Mouse (Mus musculus): ENCODE data around the gene Tctex1d2. TPM values are rescaled to one million over a fixed set of nuclear protein-coding genes. Genes with fewer than 3 reads are reported as not detected.

The Tctex1d2 gene
- 2.4 and 3.2 TPM in 2 replicates for polyA plus RNA-seq (2012; rRNA removed)

DNA sequence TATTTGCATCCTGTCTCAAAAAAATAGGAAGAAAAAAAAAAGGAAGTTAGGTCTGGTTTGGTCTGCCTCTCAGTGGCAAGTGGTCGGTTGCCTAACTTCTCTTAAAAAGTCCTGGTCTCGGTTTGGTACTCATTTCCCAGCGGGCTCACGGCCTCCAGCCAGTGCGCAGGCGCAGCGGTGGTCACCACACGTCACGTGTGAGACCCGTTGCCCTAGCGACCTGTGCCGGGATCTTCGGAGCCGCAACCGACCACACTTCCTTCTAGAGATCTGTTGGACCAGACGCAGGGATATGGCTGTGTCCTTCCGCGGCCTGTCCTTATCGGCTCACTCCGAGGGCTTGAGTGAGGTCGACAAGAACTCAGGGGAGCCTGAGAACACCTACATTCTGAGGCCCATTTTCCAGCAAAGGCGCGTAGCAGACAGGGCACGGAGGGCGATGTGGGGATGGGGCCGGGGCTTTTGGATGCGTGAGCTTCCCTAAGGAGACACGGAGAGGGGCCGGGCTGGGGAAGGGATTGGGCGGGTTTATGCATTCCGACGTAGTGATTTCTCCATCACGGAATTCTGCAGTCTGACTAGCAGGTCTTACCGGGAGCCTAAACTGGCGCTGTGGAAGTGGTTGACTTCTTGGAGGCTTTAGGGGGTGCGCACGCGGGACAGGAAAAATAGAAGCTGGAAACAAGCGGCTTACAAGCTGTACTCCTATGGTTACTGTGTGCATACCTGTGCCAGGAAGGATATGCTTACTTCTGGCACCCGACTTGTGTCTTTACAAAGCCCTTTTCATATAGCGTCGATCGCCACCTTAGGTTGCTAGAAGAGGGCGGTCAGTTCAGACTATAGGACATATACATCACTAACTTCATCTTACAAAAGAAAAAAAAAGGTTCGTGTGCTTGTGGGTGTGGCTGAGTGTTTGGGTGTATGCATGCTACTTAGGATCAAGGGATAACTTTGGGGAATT, at the start of gene Tctex1d2:
TSS of gene Tctex1d2 (plus strand) at position 186 of the 967 bp plus-strand sequence.
- DNase-seq (ENCODE audit: low read depth, low spot score), result peak; percentile 65
- WGBS, result 1% methylated on average over 45 of the region's 45 CpGs

DNA sequence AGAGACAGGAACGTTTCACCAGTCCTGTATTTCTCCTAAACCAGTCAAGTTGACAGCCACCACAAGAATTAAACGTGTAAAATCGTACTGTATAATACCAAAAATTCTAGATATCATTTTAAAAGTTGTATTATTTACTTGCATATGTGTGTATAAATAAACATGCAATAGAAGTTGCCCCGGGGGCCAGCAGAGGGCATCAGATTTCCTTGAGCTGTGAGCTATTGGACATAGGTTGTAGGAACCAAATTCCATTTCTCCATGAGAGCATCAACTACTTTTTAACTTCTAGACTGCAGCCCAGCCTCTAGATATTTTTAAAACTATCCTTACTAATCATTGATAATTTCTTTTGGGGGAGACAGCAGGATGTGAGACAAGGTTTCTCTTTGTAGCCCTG, 48.2 kb upstream of the Tctex1d2 start:
- 81% methylated on average over 4 of the region's 4 CpGs for WGBS
- no peak for DNase-seq (ENCODE audit: low read depth, low spot score)

GRCm38 (mm10) chr16:32379575-32379974, 39.9 kb upstream of the Tctex1d2 start:
- WGBS, result 99% methylated on average over 2 of the region's 2 CpGs
- DNase-seq (ENCODE audit: low read depth, low spot score), result no peak

- no peak for DNase-seq (ENCODE audit: low read depth, low spot score)
Observed at GRCm38 (mm10) chr16:32382901-32383300, 36.6 kb upstream of the Tctex1d2 start.

- no peak for DNase-seq (ENCODE audit: low read depth, low spot score)
- WGBS, result 72% methylated on average over 2 of the region's 2 CpGs
Observed at GRCm38 (mm10) chr16:32384885-32385284, 34.6 kb upstream of the Tctex1d2 start.

DNA sequence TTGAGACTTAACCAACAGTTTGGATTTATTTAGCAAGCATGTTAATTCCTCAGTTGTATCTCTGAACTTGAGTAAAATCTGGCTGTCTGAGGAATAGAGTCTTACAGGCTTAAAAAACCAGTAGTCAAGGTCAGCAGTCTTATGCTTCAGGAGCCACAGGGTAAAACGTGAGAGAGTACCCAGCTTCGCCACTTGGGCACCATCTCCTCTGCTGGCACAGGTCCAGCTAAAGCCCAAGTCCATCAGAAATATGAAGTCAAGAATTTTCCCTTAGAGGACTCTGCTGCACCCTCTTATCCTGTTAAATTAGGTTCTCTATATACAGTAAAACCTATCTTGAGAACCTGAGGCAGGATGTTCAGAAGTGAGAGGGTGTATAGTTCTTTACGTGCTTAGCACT, 32.7 kb upstream of the Tctex1d2 start:
- DNase-seq (ENCODE audit: low read depth, low spot score), result no peak
- WGBS, result 78% methylated on average over 3 of the region's 3 CpGs

GRCm38 (mm10) chr16:32389049-32389448, 30.5 kb upstream of the Tctex1d2 start:
- DNase-seq (ENCODE audit: low read depth, low spot score), result no peak

DNA sequence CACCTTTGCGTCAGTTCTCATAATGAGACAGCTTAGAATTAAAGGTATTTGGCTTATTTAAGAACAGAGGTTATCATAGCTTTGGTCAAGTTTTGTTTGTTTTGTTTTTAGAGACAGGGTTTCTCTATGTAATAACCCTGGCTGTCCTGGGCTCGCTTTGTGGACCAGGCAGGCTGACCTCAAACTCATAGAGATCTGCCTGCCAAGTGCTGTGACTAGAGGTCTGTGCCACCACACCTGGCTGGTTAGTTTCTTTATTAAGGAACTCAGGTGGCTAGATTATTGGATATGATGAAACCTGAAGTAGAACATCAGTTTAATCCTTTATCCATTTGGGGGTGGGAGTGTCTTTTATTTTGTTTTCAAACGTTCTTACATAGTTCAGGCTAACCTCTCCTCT, 29.7 kb upstream of the Tctex1d2 start:
- no peak for DNase-seq (ENCODE audit: low read depth, low spot score)
- 78% methylated on average over 3 of the region's 3 CpGs for WGBS

GRCm38 (mm10) chr16:32390882-32391281, 28.6 kb upstream of the Tctex1d2 start:
- DNase-seq (ENCODE audit: low read depth, low spot score), result no peak
- 91% methylated on average over 3 of the region's 3 CpGs for WGBS

- no peak for DNase-seq (ENCODE audit: low read depth, low spot score)
Observed at GRCm38 (mm10) chr16:32395679-32396540, 23.6 kb upstream of the Tctex1d2 start.

DNA sequence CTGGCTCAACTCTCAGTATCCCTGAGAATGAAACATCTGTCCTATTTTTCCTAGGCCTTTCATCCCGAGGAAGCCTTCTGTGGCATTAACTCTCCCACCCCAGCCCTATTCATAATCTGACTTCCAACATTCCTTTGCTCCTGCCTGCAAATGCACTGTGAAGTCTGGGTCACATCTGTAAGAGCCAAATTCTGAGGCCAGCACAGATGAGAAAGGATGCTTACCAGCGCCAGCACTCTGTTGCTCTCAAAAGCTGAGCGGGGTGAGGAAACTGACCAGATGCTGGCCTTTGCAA, 23.0 kb upstream of the Tctex1d2 start:
- WGBS, result 65% methylated on average over 3 of the region's 3 CpGs
- no peak for DNase-seq (ENCODE audit: low read depth, low spot score)

More at GRCm38 (mm10) chr16:32395679-32396540, 23.6 kb upstream of the Tctex1d2 start:
- 68% methylated on average over 6 of the region's 6 CpGs for WGBS

DNA sequence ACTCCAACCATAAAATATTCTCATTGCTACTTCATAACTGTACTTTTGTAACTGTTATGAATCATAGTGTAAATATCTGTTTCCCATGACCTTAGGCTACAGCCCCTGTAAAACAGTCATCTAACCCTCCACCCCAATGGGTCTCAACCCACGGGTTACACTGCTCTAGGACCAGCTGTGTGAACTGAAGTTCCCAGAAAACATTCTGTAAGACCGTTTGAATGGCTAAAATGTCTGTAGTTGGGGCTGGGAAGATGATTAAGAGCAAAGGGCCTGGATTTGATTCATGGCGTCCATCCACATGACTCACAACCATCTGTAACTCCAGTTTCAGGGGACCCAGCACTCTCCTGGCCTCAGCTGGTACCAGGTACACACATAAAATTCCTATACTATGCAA, 21.3 kb upstream of the Tctex1d2 start:
- DNase-seq (ENCODE audit: low read depth, low spot score), result no peak
- 44% methylated on average over 3 of the region's 3 CpGs for WGBS

- DNase-seq (ENCODE audit: low read depth, low spot score), result no peak
- 77% methylated on average over 7 of the region's 7 CpGs for WGBS
Observed at GRCm38 (mm10) chr16:32400267-32400666, 19.2 kb upstream of the Tctex1d2 start, which contains the start of gene Tm4sf19. Gene Tm4sf19 (plus strand): TSS chr16:32400506.

- 81% methylated on average over 9 of the region's 9 CpGs for WGBS
- DNase-seq (ENCODE audit: low read depth, low spot score), result no peak
Observed at GRCm38 (mm10) chr16:32401335-32401965, 18.1 kb upstream of the Tctex1d2 start.

DNA sequence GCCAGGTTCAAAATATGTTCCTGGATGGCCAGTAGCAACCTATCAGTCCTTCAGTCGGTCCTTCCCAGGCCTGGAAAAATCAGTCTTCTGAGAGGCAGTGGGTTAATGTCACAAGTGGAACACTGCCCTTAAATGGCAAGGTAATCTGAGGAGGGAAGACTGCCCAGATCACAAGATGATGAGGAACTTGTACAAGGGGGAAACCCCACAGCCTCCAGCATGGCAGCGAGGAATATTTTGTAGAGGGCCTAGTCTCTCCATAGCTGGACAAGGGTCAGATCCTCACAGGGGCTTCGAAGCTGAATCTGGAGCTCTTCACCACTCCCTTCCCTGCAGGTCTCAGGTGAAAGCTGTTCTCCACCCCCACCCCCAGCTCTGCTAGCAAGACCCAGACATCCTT, 16.7 kb upstream of the Tctex1d2 start:
- WGBS, result 83% methylated on average over 3 of the region's 3 CpGs
- no peak for DNase-seq (ENCODE audit: low read depth, low spot score)

DNA sequence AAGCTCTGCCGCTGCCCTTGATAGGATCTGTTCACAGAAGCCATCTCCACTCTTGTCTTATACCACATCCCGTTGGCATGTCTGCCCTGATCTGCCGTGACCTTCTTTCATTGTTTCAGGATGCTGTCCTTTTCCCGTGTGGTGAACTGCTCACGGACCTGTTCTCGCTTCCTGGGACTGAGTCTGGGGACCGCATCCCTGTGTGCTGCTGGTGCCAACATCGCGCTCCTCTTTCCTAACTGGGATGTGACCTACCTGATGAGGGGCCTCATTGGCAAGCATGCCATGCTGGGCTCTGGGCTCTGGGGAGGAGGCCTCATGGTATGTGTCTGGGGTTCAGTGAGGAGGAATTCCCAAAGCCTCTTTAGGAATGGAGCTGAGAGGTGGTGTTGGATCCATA, 13.8 kb upstream of the Tctex1d2 start:
- 97% methylated on average over 9 of the region's 9 CpGs for WGBS
- DNase-seq (ENCODE audit: low read depth, low spot score), result no peak

DNA sequence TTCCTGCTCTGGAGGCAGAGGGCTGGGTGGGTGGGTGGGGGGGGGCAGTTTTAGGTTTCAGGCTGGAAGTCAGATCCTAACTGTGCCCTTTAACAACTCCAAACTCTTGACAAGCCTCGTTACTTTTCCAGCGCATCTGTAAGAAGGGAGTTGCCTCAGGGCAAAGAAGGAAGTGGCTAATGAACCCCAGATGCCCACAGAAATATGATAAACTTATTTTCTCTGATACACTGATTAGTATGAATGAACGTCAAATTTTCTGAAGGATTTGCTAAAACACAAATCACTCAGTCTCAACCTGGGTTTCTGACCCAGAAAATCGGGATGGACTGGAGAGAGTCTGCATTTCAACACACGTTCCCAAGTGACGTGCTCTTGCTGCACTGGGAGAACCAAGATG, 12.8 kb upstream of the Tctex1d2 start:
- DNase-seq (ENCODE audit: low read depth, low spot score), result no peak
- 83% methylated on average over 6 of the region's 6 CpGs for WGBS

DNA sequence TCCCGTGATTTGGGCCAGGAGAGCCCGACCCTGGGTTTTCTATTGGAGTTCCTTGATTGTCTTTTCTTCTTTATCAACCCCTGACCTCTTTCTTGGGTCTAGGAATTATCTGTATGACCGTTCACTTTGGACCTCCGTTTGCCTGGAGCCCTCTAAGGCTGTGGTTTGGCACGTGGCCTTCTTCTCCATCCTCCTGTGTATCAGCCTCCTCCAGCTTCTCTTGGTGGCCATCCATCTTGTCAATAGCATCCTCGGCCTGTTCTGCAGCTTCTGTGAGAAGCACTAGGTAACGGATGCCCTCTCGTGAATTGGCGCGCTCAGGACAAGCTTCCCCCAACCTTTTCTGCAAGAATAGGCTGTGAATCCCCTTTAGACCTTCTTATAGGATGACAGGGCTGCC, 11.8 kb upstream of the Tctex1d2 start:
- WGBS, result 73% methylated on average over 10 of the region's 10 CpGs
- DNase-seq (ENCODE audit: low read depth, low spot score), result no peak

DNA sequence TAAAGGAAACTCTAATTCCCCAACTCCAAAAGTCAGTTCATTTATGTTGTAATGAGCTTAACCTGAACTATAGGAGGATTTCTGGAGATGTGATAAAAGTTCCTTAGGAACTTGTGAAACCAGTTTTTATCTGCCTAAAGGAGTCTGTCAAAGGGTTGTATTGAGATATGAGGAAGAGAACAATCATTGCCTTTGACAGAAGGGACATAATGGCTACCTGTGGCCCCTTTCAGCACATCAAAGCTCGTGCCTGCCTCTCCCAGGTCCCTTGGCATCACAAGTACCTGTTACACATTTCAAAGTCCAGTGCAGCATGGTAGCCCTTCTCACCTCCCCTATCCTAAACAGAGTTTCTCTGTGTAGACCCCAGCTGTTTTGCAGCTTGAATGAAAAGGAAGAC, 2.0 kb upstream of the Tctex1d2 start:
- 18% methylated on average over 1 of the region's 1 CpGs for WGBS

DNA sequence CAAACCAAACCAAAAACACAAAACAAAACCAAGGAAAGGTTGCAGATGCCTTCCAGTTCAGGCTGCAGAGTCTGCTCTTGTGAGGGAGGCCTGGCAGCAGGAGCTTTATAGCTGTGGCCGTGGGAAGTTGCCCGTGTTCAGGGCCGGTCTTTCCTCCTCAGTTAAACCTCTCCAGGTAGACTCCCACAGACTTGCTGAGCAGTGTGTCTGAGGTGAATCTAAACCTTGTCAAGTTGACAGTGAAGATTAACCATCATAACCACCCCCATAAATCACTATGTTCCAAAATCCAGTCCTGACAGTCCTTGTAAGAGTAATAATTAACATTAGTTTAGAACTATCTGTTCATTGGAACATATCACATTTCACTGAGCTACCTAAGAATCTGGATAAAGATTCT, 8.0 kb downstream of the Tctex1d2 start:
- no peak for DNase-seq (ENCODE audit: low read depth, low spot score)
- 75% methylated on average over 3 of the region's 3 CpGs for WGBS

More for the DNA sequence above, 2.0 kb upstream of the Tctex1d2 start:
- no peak for DNase-seq (ENCODE audit: low read depth, low spot score)
